Mouse (Mus musculus): ENCODE results near the gene Zcchc4.

- TF ChIP-seq GATA1 (IDR thresholded peaks at IDR 0.05; ENCODE audit: low read length) (no peak), TAL1 (IDR thresholded peaks at IDR 0.05; ENCODE audit: low read length) (no peak)
These were observed 57.8 kb downstream of the Zcchc4 start for GRCm38 (mm10) chr5:52833005-52833404.

Data from erythroblast, embryonic 14.5 days (primary cell).